Mouse (Mus musculus) embryo, embryonic 11 days (tissue): ENCODE measurements around the gene Slc30a7.

Experiments
- DNase-seq: peaks from one replicate; pipeline ENCODE4 v3.0.0-alpha.2; 2015

Gene Slc30a7

GRCm38 (mm10) chr3:116006978-116007940 is at the start of gene Slc30a7, which contains the start of gene Extl2:
Gene Slc30a7 (minus strand): TSS chr3:116007406.
Gene Extl2 (plus strand): TSS chr3:116007462.
- peak; percentile 94 for DNase-seq

DNA sequence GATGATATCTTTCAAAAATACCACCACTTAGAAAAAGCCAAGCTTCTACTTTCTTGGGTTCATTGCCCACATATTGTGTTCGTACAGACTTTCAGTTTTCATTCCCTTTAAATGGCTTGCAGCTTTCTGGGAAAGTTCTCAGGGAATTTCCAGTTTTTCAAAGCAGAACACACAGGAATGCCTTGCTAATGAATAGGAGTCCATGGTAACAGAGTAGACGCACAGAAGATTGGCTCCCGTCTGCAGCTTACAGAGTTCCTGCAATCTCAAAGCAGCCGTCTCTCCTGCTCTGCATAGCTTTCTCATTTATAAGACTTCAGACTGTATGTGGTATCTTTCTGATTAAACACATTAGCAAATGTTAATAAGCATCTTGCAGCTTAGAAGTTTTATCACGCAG is 39.8 kb upstream of the Slc30a7 start:
- no peak for DNase-seq

- DNase-seq = no peak
Observed at GRCm38 (mm10) chr3:116046000-116046399, 38.8 kb upstream of the Slc30a7 start.

DNA sequence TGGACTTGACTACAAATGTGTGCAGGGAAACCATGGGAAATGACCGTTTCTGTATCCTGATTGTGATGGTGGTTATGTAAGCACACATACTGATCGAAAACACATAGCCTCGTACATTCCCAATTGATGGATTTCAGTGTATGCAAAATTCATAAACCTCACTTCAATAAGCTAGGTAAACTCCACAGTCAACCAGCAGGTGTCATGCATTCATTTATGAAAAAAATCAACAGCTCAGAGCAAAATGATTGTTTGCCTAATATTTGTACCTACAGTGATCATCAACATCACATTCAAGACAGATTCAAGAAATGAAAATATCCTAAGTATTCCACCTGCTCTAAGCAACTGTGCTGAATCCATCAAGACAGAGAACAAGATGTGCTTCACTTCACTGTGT is 33.6 kb upstream of the Slc30a7 start:
- DNase-seq = no peak

GRCm38 (mm10) chr3:116033871-116034222 is 26.6 kb upstream of the Slc30a7 start:
- peak; percentile 79 for DNase-seq

- no peak for DNase-seq
Observed at GRCm38 (mm10) chr3:116033218-116033870, 26.1 kb upstream of the Slc30a7 start.

DNA sequence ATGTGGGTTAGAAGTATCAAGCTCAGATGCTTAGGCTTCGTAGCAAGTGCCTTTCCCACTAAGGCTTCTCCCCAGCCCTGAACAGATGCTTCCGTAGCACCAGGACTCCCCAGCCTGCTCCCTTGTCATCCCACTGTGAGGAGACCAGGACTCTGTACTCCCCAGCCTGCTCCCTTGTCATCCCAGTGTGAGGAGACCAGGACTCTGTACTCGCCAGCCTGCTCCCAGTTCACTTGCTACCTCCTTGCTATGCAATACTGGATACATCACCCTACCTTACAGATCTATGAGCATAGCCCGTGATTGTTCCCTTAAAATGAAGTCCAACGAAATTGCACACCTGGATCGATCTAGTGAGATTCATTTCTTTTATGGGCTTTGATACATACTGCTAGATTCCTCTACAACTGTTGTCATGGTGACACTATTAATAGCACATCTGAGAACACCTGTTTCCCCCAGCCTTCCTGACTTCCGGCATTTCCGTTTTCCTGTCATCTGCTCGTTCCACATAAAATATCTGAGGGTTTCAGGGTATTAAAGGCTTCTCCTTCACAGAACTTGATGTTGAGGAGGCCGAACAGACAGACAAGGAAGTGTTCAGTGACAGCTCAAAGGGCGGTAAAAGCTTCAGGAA is 23.1 kb upstream of the Slc30a7 start:
- DNase-seq = no peak

- no peak for DNase-seq
Observed at GRCm38 (mm10) chr3:116026996-116027395, 19.8 kb upstream of the Slc30a7 start.

GRCm38 (mm10) chr3:116025701-116026100 is 18.5 kb upstream of the Slc30a7 start:
- no peak for DNase-seq

GRCm38 (mm10) chr3:116024669-116025068 is 17.5 kb upstream of the Slc30a7 start:
- DNase-seq = no peak

DNA sequence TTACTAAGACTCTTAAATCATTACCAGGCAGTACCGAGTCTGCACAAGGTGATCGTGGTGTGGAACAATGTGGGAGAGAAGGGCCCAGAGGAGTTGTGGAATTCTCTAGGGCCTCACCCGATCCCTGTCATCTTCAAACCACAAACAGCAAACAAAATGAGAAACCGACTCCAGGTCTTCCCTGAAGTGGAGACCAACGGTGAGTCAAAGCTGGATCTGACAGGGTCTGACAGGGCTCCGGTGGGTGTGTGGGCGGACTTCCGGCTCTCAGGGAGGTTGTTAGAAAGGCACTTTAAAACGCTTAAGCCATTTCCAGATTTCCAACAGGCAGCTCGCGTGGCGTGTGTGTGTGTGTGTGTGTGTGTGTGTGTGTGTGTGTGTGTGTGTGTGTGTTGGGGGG is 17.0 kb upstream of the Slc30a7 start:
- DNase-seq = no peak

GRCm38 (mm10) chr3:116019136-116019535 is 11.9 kb upstream of the Slc30a7 start:
- DNase-seq = no peak

- DNase-seq = no peak
Observed at GRCm38 (mm10) chr3:116018606-116019005, 11.4 kb upstream of the Slc30a7 start.

DNA sequence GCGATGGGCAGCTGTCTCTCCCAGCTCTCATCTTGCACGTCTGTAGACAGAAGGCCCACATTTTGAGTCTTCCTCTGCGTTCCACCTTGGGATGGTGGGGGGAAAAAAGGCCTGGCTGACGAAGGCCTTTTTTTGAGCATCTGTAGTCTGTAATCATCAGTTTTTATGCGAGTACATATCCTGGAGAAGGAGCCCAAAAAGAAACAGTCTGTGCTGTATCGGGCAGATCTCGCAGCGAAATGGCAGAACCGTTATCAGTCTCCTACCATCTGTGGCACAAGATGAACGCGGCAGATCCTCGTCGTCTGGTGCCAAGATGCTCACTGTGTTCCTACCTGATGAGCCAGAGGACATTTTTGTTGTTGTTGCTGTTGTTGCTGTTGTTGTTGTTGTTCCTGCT is 8.9 kb upstream of the Slc30a7 start:
- DNase-seq = no peak

DNA sequence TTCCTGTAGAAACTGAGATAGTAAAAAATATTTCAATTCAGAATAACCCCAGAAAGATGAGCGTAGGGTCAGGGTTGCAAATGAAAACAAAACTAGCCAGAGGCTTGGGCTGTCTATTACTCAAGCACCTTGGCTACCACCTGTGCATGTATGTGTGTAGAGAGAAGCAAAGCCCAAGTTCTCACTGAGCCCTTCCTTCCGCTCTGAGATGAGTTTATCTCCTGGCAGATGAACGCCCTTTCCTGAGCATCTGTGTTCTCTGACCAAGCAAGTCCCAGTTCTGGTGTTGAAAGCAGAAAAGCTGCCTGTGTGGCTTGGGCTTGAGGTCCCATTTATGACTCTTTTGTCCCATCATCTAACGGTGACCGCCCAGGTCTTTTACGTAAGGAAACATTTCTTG is 7.7 kb upstream of the Slc30a7 start:
- DNase-seq = no peak

DNA sequence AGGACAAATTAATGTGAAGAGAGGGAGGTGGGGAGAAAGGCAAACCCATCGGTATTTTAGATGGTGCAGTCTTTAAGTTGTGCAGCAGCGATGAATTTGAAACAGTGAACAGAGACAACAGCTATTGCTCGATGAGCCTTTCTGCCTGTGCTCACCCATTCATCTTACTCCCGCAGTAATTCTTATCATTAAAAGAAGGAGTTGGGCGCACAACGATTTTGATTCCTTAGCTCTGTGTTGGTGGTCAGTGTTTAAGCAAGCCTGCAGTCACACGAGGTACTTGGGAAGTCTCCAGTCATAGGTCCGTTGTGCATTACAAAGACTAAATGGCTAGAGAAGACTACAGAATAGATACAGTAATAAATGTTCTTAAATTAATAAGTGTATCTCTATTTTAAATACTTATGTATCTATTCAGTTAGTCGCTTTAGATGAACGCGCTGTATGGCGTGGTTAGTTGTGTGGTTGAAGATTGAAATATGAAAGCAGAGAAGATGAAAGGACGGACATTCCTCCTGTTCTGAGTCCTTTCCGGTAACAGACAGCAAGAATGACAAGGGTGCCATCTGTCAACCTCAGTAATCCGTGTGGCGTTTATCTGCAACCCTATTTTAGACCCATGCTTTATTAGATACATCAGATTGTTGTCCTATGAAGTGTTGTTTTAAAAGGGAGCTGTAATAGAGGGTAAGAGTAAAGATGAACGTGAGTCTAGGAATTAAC is 2.6 kb upstream of the Slc30a7 start:
- DNase-seq = no peak

- peak; percentile 89 for DNase-seq
Observed at GRCm38 (mm10) chr3:116007941-116008440, 785 bp upstream of the Slc30a7 start.

- DNase-seq = peak; percentile 38
Observed at GRCm38 (mm10) chr3:116006284-116006977, 775 bp downstream of the Slc30a7 start.

DNA sequence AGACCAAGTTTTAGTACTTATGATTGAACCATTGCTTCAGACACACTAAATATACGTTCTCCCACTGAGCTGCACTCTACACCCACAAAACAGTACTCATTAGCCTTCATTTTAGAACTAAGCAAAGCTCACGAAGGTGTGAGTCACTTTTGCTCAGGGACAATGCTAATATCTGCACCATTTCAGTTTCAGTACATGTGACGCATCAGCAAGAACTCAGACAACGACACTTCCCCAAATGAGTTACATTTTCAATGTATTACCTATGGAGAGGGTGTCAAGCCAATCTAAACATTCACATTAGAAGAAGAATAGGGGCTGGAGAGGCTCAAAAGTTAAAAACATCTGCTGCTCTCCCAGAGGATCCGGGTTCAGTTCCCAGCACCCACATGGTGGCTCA is 10.3 kb downstream of the Slc30a7 start:
- no peak for DNase-seq

DNA sequence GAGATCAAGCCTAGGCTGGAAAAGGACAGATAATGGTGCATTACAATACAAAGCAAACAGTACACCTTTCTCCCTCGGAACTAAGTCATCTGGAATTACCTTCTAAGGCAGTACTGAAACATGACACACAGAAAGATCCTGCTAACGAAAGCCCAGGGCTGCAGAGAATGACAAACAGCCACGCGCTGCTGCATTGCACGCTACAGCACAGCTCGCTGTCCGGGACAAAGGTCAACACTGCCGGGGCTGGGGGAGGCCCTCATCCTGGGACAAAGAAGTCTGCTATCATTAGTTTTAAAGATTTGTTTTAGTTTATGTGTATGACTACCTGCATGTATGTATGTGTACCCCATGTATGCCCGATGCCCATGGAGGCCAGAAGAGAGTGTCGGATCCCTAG is 14.2 kb downstream of the Slc30a7 start:
- peak; percentile 14 for DNase-seq

- DNase-seq = no peak
Observed at GRCm38 (mm10) chr3:115992588-115992987, 14.6 kb downstream of the Slc30a7 start.

GRCm38 (mm10) chr3:115992103-115992502 is 15.1 kb downstream of the Slc30a7 start:
- no peak for DNase-seq
